Comparison of ENCODE assay signal across 8 mouse cellular contexts in genomic region chr17:43567992-43568888, GRCm38 (mm10). TPM values are rescaled to one million over a fixed set of nuclear protein-coding genes. Genes with fewer than 3 reads are reported as not detected.
DNase-seq lines count a peak whose midpoint lies in the region; ATAC-seq and TF ChIP-seq lines count a peak whose summit lies in the region.

Gene Pla2g7, plus strand, starts transcription at chr17:43568098.

- H3K4me3 ChIP-seq in intestine, postnatal 0 days (ENCODE audit: low read depth, low read length) = peak within 1 kb of the TSS; percentile 44
- H3K4me3 ChIP-seq in limb, embryonic 11.5 days (ENCODE audit: low read depth, low read length) = peak within 1 kb of the TSS; percentile 40
- peak within 1 kb of the TSS; percentile 47 for H3K4me3 ChIP-seq in midbrain, embryonic 14.5 days (replicated peaks; ENCODE audit: low read depth, low read length)
- H3K4me3 ChIP-seq in stomach, embryonic 15.5 days (replicated peaks) = peak within 1 kb of the TSS; percentile 43

- peak; percentile 65 for ATAC-seq in granulocyte monocyte progenitor cell, adult 5-6 weeks (replicated peaks; ENCODE audit: poor library complexity, severe bottlenecking)
- ATAC-seq in intestine, postnatal 0 days = peak; percentile 29; the same call in 1 of the 2 replicates
- peak; percentile 87 for ATAC-seq in limb, embryonic 11.5 days (ENCODE audit: insufficient number of reproducible peaks, low FRiP score, low TSS enrichment, low read depth)
- peak; percentile 81 for ATAC-seq in midbrain, embryonic 14.5 days (ENCODE audit: low FRiP score, low TSS enrichment)
- peak; percentile 81 for ATAC-seq in stomach, embryonic 15.5 days (ENCODE audit: insufficient read depth, low FRiP score, low read depth)

- TF ChIP-seq CTCF in intestine, postnatal 0 days (IDR thresholded peaks at IDR 0.05; ENCODE audit: low read depth) = no peak

- peak within 1 kb of the TSS; percentile 46 for H3K27ac ChIP-seq in intestine, postnatal 0 days (ENCODE audit: low read depth, low read length)
- no peak within 1 kb of the TSS for H3K27ac ChIP-seq in limb, embryonic 11.5 days (replicated peaks; ENCODE audit: low read depth, low read length)
- no peak within 1 kb of the TSS for H3K27ac ChIP-seq in midbrain, embryonic 14.5 days (replicated peaks; ENCODE audit: low read depth, low read length)
- H3K27ac ChIP-seq in stomach, embryonic 15.5 days = peak within 1 kb of the TSS; percentile 5; the same call in 1 of the 2 replicates

- H3K9ac ChIP-seq in intestine, postnatal 0 days (ENCODE audit: low read depth, low read length) = peak within 1 kb of the TSS; percentile 54
- H3K9ac ChIP-seq in limb, embryonic 11.5 days (ENCODE audit: low read length) = peak within 1 kb of the TSS; percentile 44
- H3K9ac ChIP-seq in midbrain, embryonic 14.5 days (replicated peaks; ENCODE audit: low read length) = peak within 1 kb of the TSS; percentile 54
- H3K9ac ChIP-seq in stomach, embryonic 15.5 days = no peak within 1 kb of the TSS

- WGBS in intestine, postnatal 0 days = 1% methylated on average over 34 of the region's 34 CpGs
- under 1% methylated on average over 34 of the region's 34 CpGs for WGBS in limb, embryonic 11.5 days
- WGBS in midbrain, embryonic 14.5 days = 1% methylated on average over 34 of the region's 34 CpGs
- WGBS in stomach, embryonic 15.5 days = under 1% methylated on average over 34 of the region's 34 CpGs

- H3K9me3 ChIP-seq in intestine, postnatal 0 days (ENCODE audit: control insufficient read depth) = no peaks in the 10 kb centered on the region
- H3K9me3 ChIP-seq in limb, embryonic 11.5 days (ENCODE audit: control insufficient read depth, low read length) = no peaks in the 10 kb centered on the region
- no peaks in the 10 kb centered on the region for H3K9me3 ChIP-seq in midbrain, embryonic 14.5 days (ENCODE audit: control insufficient read depth, low read length)
- no peaks in the 10 kb centered on the region for H3K9me3 ChIP-seq in stomach, embryonic 15.5 days

- H3K4me2 ChIP-seq in intestine, postnatal 0 days (replicated peaks; ENCODE audit: low read depth) = peak within 1 kb of the TSS; percentile 87
- peak within 1 kb of the TSS; percentile 77 for H3K4me2 ChIP-seq in limb, embryonic 11.5 days (ENCODE audit: low read depth, severe bottlenecking)
- peak within 1 kb of the TSS; percentile 87 for H3K4me2 ChIP-seq in midbrain, embryonic 14.5 days (ENCODE audit: low read length)
- H3K4me2 ChIP-seq in stomach, embryonic 15.5 days = peak within 1 kb of the TSS; percentile 92

- no peaks in the 10 kb centered on the region for H3K27me3 ChIP-seq in intestine, postnatal 0 days (replicated peaks; ENCODE audit: control insufficient read depth, insufficient read depth, low read length)
- H3K27me3 ChIP-seq in limb, embryonic 11.5 days (ENCODE audit: control insufficient read depth, insufficient read depth, low read length) = no peaks in the 10 kb centered on the region
- H3K27me3 ChIP-seq in midbrain, embryonic 14.5 days (ENCODE audit: control insufficient read depth, insufficient read depth, low read length) = no peaks in the 10 kb centered on the region
- H3K27me3 ChIP-seq in stomach, embryonic 15.5 days (replicated peaks) = no peaks in the 10 kb centered on the region

- peak; percentile 47 to 69 for DNase-seq in left cerebral cortex, adult 18-20 months (ENCODE audit: low spot score in 2 of 2)
- DNase-seq in left cerebral cortex, adult 11 months (ENCODE audit: low spot score) = no peak
- peak; percentile 70 for DNase-seq in embryo, embryonic 9.5 days (ENCODE audit: extremely low spot score)
- DNase-seq in limb, embryonic 11.5 days (ENCODE audit: low spot score) = peak; percentile 73
- DNase-seq in midbrain, embryonic 14.5 days = peak; percentile 70

- H3K36me3 ChIP-seq in intestine, postnatal 0 days (ENCODE audit: control insufficient read depth, insufficient read depth) = no peaks in the 10 kb centered on the region
- no peaks in the 10 kb centered on the region for H3K36me3 ChIP-seq in limb, embryonic 11.5 days (ENCODE audit: control insufficient read depth, insufficient read depth, low read length)
- H3K36me3 ChIP-seq in midbrain, embryonic 14.5 days (ENCODE audit: control insufficient read depth, insufficient read depth, low read length) = no peaks in the 10 kb centered on the region
- no peaks in the 10 kb centered on the region for H3K36me3 ChIP-seq in stomach, embryonic 15.5 days

- no peaks in the 10 kb centered on the region for H3K4me1 ChIP-seq in intestine, postnatal 0 days (replicated peaks; ENCODE audit: control insufficient read depth, insufficient read depth, low read length)
- no peaks in the 10 kb centered on the region for H3K4me1 ChIP-seq in limb, embryonic 11.5 days (ENCODE audit: control insufficient read depth, insufficient read depth, low read length)
- H3K4me1 ChIP-seq in midbrain, embryonic 14.5 days (ENCODE audit: control insufficient read depth, insufficient read depth, low read length) = peaks cover 7% of the 10 kb centered on the region; the same call in 1 of the 2 replicates
- H3K4me1 ChIP-seq in stomach, embryonic 15.5 days = peaks cover 7% of the 10 kb centered on the region

RNA-seq across cellular contexts. Expression of gene Pla2g7, which starts in this region (rescaled TPM):
- 10 to 100 TPM; 83.5 to 85.2 TPM for total RNA-seq in left cerebral cortex, adult 18-20 months (2021)
- 1.3 TPM in 1 of 2 replicates, not detected in the other for total RNA-seq in granulocyte monocyte progenitor cell, adult 5-6 weeks (2014; fragmentation: Nextera tagmentation)
- 0.13 and 2.4 TPM in 2 replicates for total RNA-seq in granulocyte monocyte progenitor cell, adult 5-6 weeks (2017)
- 27.9 and 31.9 TPM in 2 replicates for polyA plus RNA-seq in intestine, postnatal 0 days (2015; fragmentation: Nextera tagmentation; extraction: Ambion mirVana)
- 3.0 and 3.5 TPM in 2 replicates for polyA plus RNA-seq in limb, embryonic 11.5 days (2014; fragmentation: Nextera tagmentation; extraction: Ambion mirVana)
- 18.7 and 25.2 TPM in 2 replicates for polyA plus RNA-seq in midbrain, embryonic 14.5 days (2014; fragmentation: Nextera tagmentation; extraction: Ambion mirVana)
- polyA plus RNA-seq in stomach, embryonic 15.5 days (2015; fragmentation: Nextera tagmentation; extraction: Ambion mirVana) = 11.3 and 12.0 TPM in 2 replicates

Comparison
In these comparisons a context has a peak if more than half of its experiments do, and no peak if none do; other contexts are left out.
1. RNA of gene Pla2g7 (total RNA-seq): 83.5 to 85.2 TPM in left cerebral cortex, adult 18-20 months; 0.13 to 2.4 TPM in granulocyte monocyte progenitor cell, adult 5-6 weeks; every median in the first group is over 10 times any median in the second.
2. ATAC-seq: peak in every context shown above with its lines; median percentile 87 in limb, embryonic 11.5 days; 81 in midbrain, embryonic 14.5 days; 81 in stomach, embryonic 15.5 days; 65 in granulocyte monocyte progenitor cell, adult 5-6 weeks; 29 in intestine, postnatal 0 days.
3. H3K27ac ChIP-seq: peak in intestine, postnatal 0 days (single experiment) and stomach, embryonic 15.5 days (single experiment); none in limb, embryonic 11.5 days (single experiment) and midbrain, embryonic 14.5 days (single experiment).
4. Peak in every context shown above with its lines, with median percentiles within 50 percentile points of each other: H3K4me2 ChIP-seq and H3K4me3 ChIP-seq.